Mouse (Mus musculus) megakaryocyte progenitor cell, adult 5-6 weeks (primary cell): Measurements from ENCODE around the gene Ncln. TPM values are rescaled to one million over a fixed set of nuclear protein-coding genes. Genes with fewer than 3 reads are reported as not detected.
A peak's percentile ranks its signal among the peaks of the same experiment; 100 is the strongest.

Experiments used
- ATAC-seq: replicated peaks from 2 replicates; pipeline ENCODE4 v1.8.0; 2016; ENCODE audit warnings: mild to moderate bottlenecking, moderate TSS enrichment, inconsistent platforms; ENCODE audit not compliant: poor library complexity
- total RNA-seq, 2 experiments: library from RNA; stranded (forward) in 1 of 2; stranded (reverse) in 1 of 2; fragments of 157-497, 149-512 nt in 1 of 2; fragments of 200-1000 nt in 1 of 2; gene quantifications; 2 replicates each; pipeline versions ENCODE4 v1.2.3 to v1.2.4; 2015 to 2017

The Ncln gene
- total RNA-seq (2015) = 81.2 and 99.2 TPM in 2 replicates
- total RNA-seq (2017) = 85.6 and 101 TPM in 2 replicates

DNA sequence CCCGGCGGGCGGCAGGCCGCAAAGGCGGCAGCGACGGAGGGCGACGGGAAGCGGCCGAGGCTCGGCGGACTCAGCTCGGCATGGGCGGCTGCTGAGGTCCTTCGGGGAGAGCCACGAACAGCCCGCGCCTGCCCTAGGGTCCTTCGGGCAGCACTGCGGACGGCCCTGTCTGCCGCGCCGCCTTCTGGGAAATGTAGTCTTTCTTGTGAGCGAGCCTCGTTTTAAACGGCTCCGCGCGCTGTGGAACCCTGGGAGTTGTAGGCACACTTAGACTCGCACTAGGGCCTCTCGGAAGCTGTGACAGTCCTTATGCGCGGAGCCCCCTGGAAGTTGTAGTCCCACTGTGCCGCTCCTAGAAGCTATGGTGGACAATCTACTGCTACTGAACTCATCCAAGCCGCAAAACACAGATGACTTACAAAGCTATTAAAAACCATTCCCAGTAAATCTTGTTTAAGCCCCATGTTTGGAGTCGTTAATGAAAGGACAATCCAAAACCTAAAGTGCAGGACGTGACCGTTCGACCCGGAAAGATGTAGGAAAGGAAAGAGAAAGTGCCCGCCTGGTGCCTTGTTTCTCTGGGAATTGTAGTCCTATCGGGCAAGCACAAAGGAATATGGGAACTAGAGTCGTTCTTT lies at the start of gene Ncln:
Gene Ncln (minus strand): TSS at position 129 of the 638 bp plus-strand sequence.
- ATAC-seq = peak; percentile 65

DNA sequence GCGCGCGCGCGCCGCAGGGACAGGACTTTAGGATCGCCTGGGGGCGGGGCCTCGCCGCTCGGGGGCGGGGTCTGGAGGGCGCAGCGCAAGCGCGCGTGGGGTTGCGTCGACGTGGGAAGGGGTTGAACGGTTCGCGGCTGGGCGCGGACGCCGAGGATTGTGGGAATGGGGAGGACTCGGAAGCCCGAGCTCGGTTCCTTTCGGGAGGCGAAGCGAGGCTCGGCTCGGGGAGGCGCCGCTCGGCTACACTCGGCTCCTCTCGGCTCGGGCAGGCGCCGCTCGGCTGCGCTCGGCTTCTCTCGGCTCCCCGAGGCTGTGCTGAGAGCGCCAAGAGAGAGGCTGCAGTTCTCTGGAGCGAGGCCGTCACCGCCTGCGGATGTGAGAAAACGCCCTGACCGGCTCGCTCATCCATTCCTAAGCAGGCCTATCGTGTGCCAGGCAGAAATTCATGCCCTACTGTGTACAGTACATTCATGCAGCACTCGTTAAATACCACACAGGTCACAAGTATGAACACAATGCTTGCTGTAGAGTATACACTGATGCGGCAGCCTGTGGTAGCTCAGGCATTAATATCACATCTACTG lies 49.1 kb upstream of the Ncln start, which contains the start of gene Gna11:
Gene Gna11 (minus strand): TSS at position 30 of the 587 bp plus-strand sequence.
- peak; percentile 88 for ATAC-seq

- peak; percentile 1 for ATAC-seq
Observed at GRCm38 (mm10) chr10:81544296-81545160, 48.3 kb upstream of the Ncln start.

DNA sequence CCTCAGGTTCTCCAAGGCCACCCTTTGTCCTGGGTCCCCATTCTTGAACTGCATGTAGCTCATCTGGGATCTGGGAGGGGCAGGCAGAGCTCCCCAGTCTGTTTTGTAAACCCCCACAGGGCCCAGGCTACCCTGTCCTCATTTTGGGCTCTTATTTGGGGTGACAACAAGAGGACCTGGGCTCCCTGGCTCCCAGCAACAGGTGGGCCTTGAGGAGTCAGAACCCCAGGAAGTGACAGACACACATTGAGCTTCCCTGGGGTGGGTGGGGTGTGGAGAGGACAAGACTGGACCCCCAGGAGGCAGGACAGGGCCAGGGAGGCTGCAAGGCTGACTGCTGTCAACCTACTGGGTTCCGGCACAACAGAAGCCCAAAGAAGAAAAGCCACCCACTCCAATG lies 47.4 kb upstream of the Ncln start:
- no peak for ATAC-seq

GRCm38 (mm10) chr10:81542727-81543460 lies 46.7 kb upstream of the Ncln start:
- no peak for ATAC-seq

- ATAC-seq = no peak
Observed at GRCm38 (mm10) chr10:81541803-81542202, 45.6 kb upstream of the Ncln start.

DNA sequence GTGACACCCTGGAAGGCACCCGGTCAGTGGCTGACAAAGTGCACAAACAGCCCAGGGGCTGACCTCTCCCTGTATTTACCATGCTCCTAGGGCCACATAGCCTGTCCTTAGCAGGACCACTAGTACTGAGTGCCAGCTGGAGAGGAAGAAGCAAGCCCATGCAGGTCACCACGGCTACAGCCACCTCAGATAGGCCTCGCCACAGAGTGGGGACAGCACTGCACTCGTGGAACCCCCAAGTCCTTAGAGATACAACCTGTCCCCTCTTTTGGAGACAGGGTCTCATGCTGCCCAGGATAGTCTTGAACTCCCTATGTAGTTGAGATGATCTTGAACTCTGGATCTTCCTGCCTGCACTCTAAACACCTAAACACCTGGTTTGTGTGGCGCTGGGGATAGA lies 45.2 kb upstream of the Ncln start:
- ATAC-seq = no peak

DNA sequence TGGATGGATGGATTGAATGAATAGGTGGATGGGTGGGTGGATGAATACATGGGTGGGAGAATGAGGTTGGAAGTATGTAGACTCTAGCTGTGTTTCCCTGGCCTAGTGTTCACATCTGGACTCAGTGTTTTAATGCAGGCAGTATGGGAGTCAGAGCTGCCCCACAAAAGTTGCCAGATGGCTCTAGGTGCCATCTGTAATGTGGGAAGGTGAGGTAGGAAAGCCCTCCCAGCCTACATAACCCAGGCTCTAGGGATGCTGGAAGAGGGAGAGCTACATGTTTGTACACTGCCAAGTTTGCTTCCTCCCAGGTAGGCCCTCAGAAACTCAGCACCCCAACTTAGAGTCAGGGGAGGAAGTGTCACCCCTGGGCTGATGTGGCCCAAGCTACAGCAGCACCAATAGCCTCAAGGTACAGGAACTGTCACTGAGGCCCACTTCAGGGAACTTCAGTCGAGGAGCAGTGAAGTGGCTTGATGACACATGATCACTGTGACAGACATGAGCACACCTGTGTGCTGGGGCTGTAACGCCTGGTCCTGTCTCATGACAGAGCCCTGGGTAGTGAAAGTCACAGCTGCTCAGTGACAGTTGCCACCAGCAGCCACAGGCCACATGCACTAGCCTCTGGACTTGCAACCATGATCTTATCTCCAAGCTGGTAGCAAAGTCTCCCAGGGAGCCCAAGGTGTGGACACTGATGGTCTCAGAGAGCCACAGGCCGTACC lies 42.3 kb upstream of the Ncln start:
- ATAC-seq = no peak

GRCm38 (mm10) chr10:81537429-81537828 lies 41.2 kb upstream of the Ncln start:
- no peak for ATAC-seq

DNA sequence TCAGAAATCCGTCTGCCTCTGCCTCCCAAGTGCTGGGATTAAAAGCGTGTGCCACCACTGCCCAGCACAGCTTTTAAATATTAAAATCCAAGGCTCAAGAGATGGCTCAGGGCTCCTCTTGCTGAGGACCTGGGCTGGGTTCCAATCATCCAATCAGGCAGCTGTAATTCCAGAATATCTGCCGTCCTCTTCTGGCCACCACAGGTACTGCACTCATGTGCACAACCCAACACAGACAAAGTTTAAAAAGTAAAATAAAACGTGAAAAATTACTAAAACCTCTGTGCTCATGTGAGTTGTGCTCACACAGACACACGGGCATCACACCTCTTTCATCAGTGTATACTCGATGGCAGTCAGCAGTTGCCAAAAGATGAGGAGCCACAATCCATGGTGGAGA lies 40.5 kb upstream of the Ncln start:
- ATAC-seq = peak; percentile 81

DNA sequence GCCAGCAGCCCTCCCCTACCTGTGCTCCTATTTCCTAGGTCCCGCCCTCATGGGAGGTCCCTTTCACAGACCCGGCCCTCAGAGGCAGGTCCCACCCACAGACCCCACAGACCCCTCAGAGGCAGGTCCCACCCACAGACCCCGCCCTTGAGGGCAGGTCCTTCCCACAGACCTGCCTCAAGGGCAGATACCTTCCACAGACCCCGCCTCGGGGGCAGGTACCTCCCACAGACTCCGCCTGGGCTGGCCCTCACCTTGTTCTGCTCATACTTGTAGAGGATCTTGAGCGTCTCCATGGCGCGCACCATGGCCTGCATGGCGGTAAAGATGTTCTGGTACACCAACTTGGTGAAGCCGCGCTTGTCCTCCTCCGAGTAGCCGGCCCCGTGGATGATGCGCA lies 38.6 kb upstream of the Ncln start:
- ATAC-seq = no peak

GRCm38 (mm10) chr10:81526779-81527178 lies 30.6 kb upstream of the Ncln start:
- ATAC-seq = peak; percentile 59

DNA sequence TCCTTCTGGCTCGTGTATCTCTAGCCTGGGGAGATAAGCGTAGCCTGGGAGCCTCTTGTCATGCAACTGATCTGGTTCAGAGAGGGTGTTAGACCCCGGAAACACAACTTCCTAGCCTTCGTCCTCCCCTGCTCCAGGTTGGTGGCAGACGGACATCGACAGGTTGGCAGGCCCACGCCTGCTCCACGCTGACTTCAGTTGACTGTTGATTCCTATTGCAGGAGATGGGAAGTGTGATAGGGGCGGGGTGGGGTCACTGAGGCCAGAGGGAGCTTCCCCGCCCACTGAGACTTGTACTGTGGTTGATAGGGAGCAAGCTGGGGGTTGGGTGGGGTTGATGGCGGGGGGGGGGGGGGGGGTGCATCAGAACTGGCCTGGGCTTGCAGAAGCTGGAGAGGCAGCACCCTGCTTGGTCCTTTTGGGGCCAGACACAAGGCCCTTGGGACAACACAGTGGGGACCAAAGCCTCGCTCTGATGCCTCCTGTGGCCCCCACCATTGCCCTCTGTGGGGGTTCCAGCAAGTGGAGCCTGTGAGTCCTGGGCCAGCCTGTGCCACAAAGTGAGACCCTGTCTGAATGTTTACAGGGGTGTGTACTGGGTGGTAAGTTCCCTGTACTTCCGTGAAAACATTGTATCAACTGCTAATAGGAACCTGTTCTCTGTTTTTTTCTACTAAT lies 29.0 kb upstream of the Ncln start:
- peak; percentile 41 for ATAC-seq

DNA sequence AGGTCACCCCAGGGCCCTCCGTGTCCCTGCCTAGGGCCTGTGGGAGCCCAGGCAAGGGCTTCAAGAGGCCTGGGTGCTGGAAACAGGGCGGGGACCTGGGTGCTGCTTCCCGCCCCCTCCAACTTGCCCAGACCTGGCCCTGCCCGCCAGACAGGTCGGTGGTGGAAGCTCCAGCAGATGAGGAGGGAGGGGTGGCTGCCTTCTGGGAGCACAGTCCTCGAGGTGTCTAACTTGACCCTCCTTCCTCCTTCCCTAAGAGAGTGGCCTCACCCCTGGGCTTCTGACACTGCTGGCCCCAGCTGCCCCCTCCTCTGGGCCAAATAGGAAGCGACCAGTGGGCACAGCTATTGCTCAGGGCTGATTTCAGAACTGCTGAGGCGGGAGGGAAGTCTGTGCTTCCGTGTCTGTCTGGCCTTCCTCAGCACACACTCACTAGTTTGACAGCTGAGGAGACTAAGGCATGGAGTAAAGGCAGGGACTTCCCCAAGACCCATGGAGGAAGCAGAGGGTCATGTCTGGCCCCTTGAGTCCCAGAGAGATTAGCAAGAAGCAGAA lies 27.9 kb upstream of the Ncln start, which contains the start of gene Gna15:
Gene Gna15 (minus strand): TSS at position 175 of the 555 bp plus-strand sequence.
- ATAC-seq = peak; percentile 49

- 0 out of 2 replicates have a peak, but pooled peaks have one; percentile 2 for ATAC-seq
Observed at GRCm38 (mm10) chr10:81523570-81523969, 27.4 kb upstream of the Ncln start.

DNA sequence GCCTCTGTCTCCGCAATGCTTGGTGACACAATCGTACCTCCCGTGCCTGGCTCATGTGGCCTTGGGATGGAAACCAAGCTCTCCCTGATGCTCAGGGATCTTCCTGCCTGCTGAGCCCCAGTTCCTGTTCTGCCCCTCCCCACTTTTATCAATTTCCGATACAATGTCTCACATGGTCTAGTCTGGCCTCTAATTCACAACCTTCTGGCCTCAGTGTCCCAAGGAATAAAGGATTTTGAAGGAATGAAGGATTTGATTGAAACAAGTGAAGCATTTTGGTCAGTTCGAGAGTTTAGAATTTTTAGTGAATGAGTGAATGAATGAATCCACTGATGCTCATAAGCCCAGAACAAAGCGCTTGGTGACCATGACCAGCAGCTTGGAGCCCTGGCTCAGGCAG lies 26.9 kb upstream of the Ncln start:
- no peak for ATAC-seq

GRCm38 (mm10) chr10:81519978-81520365 lies 23.8 kb upstream of the Ncln start:
- ATAC-seq = peak; percentile 2; the same call in 1 of the 2 replicates

DNA sequence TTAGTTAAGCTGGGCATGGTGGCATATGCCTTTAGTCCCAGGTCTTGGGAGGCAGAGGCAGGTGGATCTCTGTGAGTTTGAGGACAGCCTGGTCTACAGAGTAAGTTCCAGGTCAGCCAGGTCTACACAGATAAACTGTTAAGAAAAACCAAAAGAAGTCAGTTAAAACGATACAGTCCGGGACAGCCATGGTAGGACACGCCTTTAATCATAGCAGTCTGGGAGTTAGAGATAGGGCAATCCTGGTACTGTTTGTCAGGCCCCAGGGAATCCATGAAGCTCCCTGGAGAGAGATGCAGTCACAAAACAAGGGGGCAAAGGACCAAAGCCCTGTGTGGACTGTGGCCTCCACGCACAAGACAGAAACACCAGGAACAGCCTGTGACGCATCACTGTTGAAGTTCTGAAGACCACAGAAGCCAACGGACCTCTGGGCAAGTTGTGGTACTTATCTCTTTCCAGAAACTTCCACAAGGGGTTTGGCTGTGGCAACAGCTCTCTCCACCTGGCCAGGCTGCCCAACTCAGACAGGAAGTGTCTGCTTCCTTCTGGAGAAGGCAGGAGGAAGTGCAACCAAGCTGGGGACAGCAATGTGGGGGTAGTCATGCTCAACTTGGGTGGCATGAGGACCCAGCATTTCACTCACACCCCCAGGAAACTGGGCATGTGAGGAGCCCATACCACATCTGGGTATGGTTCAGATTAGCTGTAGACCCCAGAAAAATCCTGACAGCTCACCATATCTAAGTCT lies 23.2 kb upstream of the Ncln start:
- ATAC-seq = peak; percentile 57

GRCm38 (mm10) chr10:81518546-81518945 lies 22.4 kb upstream of the Ncln start:
- peak; percentile 55 for ATAC-seq
